Mouse (Mus musculus) ES-Bruce4 (cell line): ENCODE results near the gene Fes.

Experiments
- CTCF ChIP-seq: IDR thresholded peaks from one replicate; pipeline ENCODE4 v1.8.1; 2011; ENCODE audit warnings: low read depth, low read length
- EP300 ChIP-seq: IDR thresholded peaks from 2 replicates; pipeline ENCODE4 v1.6.1; 2011; ENCODE audit warnings: low read depth, low read length; ENCODE audit not compliant: insufficient read depth
- POLR2A ChIP-seq: IDR thresholded peaks from one replicate; pipeline ENCODE4 v1.8.1; 2011; ENCODE audit warnings: low read length; ENCODE audit not compliant: insufficient read depth

DNA sequence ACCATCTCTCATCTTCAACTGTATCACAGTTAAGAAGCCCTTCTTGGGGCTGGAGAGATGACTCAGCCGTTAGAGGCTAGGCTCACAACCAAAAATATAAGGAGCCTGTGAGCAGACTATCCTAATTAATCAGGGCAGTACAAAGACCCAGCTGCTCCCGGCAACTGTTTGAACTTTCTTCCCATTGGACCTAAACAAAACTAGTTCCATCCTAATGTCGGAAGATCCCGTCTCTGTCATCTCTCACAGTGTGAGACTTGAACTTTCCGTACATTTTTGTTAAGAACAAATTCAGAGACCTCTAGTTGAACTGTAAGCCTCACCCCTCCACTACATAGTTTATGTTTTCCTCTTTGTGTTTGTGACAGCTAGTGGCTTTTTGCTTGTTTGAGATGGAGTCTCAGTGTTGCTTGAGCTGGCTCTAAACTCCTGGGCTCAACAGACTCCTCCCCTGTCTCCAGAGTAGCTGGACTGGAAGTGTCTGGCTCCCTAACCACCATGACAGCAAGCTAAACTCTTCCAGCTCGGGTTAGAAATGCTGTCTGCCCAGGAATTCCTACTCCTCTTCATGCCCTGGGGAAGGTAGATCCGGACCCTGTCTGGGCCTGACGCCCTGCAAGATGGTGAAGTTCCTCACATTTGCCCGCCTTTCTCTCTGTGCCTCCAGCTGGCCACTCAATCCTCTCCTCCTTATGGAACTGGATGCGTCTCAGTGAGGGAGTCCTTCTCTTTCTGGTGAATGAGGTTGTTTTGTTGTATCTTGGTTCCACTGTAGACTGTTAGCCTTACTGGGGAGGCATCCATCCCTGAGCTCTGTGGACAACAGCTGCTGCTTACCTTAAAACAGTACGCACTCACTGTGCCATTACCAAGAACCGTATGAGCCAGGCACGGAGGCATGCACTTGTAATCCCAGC, 39.8 kb downstream of the Fes start:
- TF ChIP-seq POLR2A, result no peak
- TF ChIP-seq EP300, result no peak
- no peak for TF ChIP-seq CTCF
